Mouse (Mus musculus): ENCODE results near the gene Trpm6.

Gene Trpm6

DNA sequence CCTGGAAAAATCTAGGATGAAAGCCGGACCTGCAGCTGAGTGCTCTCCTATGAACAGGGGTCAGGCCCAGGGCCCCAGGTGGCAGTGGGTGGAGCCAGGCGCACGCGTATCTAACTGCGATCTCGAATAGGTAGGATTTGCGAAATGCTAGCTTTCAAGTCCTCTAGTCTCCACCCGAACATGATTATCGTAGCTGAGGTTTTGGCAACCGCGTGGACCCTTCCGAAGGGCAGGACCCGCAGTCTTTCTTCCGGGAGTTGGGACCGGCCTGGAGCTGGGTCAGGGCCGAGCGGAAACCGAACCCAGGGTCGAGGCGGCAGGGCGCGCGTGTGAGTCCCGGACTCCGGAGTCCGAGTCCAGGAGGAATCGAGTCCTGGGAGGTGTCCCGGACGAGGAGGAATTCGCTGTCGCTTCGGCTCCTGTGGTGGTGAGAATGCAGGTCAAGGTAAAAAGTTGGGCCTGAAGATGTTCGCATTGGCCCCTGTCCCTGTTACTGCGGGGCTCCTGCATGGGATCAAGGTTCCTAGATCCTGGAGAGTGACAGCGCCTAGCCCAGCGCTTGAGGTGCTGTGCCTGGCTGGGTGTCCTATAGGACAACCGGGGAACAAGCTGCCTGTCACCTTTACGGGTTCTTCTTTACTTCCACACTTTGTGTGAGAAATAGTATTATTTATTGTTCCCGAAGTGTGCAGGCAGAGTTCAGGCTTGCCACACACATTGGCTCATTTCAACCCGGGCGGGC, at the start of gene Trpm6:
Trpm6 (plus strand) TSS at position 386 of the 742 bp plus-strand sequence.
- DNase-seq (ENCODE audit: low read depth in 1 of 2, low spot score in 2 of 2), result no peak

DNA sequence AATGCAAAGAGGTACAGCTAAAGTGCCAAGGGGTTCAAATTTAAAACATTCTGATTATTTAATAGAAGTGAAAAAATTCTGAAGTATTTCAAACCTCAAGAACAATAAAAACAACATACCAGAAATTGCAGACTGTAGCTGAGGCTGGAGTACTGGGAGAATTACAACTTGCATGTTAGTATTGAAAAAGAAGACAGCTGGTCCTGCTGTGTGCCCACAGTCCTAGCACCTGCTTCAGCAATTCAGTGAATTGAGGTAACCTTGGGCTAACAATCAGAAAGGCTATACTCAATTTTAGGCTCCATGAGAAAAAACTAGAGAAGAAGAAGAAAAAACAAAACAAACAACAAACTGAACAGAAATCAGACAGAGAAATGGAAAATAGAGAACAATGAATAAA, 41.7 kb upstream of the Trpm6 start:
- no peak for DNase-seq (ENCODE audit: low read depth in 1 of 2, low spot score in 2 of 2)

DNA sequence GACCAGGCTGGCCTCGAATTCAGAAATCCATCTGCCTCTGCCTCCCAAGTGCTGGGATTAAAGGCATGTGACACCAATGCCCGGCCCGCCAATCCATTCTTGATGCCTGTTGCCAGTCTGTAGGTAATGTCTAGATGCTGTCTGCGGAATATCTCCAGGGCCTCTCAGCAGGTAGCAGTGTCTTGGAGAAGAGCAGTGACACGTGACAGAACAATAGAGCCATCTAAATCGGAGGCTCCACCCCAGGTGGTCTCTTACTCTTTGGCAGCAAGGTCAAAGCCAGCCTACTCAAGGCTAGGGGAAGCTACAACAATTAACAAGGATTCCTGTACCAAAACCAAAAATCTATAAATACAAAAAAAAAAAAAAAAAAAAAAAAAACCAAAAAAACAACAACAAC, 38.9 kb upstream of the Trpm6 start:
- no peak for DNase-seq (ENCODE audit: low read depth in 1 of 2, low spot score in 2 of 2)

DNA sequence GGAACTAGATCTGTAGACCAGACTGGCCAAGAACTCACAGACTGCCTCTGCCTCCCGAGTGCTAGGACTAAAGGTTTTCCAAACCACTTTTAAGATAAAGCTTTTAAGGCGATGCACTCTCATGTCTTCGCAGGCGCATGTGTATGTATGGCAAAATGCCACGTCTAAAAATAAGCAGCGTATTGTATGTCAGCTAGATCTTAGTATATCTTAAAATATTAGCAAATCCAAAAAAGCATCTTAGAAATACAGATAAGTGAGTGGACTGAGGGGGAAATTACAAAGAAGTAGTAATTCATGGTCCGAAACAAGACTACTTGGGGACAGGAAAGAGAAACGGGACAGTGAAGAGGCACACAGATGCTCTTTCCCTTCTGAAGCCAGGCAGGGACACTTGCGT, 38.2 kb upstream of the Trpm6 start:
- DNase-seq (ENCODE audit: low read depth in 1 of 2, low spot score in 2 of 2), result no peak

DNA sequence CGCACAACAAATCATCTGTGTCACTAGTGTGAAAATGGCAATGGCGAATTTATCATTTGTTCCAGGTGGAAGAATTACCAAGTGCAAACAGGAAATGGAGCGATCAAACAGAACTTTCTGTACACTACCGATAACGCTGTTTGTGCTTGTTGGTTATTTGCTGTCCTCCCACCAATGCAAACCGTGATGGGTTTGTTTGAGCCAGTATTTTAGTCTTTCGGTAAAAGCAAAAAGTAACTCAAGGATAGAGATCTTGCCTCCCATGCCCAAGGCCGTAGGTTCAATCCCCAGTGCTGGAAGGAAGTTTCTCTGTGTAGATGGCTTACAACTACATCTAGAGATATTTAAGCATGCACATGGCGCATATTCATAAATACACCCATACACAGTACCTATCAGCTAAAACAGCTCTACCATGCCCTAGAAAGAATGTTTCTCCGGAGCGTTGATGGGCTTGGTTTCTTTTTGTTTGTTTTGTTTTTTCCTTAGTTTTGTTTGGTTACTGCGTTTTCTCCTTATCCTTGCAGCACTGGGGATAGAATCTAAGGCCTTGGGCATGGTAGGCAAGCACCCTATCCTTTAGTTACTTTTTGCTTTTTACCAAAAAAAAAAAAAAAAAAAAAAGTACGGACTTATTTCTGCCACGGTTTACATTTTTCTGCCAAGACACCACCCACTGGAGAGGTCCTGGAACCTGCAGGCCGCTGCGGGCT, 37.5 kb upstream of the Trpm6 start:
- DNase-seq (ENCODE audit: low read depth in 1 of 2, low spot score in 2 of 2), result no peak

DNA sequence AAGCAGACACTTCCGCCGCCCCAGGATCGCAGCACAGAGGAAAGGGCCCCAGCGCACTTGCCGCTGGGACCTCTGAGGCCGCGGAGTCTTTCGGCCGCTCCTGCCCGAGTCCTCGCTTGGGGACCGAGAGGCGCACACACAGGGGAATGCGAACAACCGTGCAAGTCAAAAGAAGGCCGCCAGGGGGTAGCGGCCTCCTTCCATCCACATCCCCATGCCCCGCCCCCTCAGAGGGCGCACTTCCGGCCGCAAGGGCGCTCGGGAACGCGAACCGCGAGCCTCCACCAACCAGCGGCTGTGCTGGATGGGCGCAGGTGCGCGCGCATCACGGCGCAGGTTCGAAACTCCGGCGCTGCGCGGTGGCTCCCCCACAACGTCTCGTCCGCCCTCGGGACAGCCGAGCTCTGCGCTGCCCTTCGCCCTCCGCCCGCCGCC, 36.9 kb upstream of the Trpm6 start, which contains the start of gene D030056L22Rik:
D030056L22Rik (plus strand) TSS at position 328 of the 435 bp plus-strand sequence.
- DNase-seq (ENCODE audit: low read depth in 1 of 2, low spot score in 2 of 2), result peak; percentile 94 to 97

DNA sequence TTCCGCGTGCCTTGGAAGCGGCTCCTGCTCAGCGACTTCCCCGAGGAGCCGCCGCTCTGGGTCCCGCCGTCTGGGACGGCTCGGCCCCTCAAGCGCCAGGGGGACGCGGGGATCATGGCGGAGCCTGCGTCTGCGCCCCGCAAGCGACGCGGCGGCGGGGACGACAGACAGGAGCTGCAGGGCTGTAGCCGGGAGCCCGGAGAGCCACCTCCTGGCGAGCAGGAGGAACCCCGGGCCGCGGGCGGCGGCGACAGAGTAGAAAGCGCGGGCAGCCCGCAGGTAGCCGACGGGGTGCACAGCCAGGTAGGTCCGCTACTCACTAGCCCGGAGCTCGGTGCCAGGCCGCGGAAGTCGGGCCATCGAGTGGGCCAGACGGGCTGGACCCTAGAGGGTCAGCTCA, 36.4 kb upstream of the Trpm6 start:
- peak; percentile 11 to 31 for DNase-seq (ENCODE audit: low read depth in 1 of 2, low spot score in 2 of 2)

DNA sequence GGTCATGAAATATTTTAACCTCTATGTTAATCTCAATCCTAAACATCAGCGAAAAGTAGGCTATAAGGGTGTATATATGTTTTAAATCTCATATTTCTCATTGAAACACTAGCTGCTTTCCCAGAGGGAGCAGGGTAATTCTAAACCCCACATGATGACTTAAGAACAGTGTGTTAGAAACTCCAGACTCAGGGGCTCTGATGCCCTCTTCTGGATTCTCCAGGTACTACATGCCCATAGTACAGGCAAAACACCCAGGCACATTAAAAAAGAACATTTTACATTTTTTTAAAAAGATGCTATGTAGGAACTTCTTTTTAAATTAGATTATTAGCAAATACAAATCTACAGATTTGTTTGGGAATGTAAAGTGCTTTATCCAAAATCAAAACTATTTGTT, 33.4 kb upstream of the Trpm6 start:
- DNase-seq (ENCODE audit: low read depth in 1 of 2, low spot score in 2 of 2), result peak in 1 of 2 experiments; percentile 51

DNA sequence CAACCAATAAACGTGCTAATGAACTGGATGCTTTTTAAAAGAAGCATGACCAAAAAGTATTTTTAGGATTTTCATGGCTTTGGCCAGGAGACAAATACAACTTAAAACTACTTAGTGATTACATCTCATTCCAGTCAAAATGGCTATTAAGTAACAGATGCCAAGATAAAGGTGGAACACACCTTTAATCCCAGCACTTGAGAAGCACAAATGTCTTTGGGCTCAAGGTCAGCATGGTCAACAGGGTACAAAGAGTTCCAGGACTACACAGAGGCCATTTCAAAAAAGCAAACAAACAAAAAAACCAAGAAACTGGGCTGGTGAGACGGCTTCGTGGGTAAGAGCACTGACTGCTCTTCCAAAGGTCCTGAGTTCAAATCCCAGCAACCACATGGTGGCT, 29.4 kb upstream of the Trpm6 start:
- no peak for DNase-seq (ENCODE audit: low read depth in 1 of 2, low spot score in 2 of 2)

DNA sequence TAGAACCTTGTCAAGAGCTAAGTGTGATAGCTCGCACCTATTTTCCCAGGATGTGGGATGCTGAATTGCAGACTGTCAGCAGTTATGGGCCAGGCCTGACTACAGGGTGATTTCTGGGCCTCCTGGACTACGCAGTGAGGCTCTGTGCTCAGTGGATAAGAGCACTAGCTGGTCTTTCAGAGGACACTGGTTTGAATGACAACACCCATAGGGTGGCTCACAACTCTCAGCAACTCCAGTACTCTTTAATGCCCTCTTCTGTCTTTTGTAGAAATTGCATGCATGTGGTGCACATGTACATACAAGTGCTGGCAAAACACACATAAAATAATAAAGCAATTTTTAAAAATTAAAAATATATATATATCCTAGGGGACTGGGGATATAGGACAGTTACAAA, 24.6 kb upstream of the Trpm6 start:
- no peak for DNase-seq (ENCODE audit: low read depth in 1 of 2, low spot score in 2 of 2)

DNA sequence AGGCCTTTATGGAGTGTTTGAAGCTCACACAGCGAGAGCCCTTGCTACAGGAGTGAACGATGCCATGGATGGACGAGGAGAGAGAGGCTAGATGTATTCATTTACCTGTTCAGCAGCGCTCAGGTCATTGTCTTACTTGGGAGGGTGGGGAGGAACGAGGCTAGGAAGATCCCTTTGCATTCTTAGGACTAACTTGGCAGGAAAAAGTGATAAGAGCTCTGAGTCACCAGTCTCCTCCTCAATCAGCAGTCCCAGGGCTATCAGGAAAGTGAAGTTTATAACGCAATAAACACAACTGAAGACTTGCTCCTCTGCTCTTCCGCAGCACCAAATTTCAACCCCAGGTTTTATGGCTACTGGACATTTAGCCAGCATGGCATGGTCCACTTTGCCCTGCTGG, 19.5 kb upstream of the Trpm6 start:
- DNase-seq (ENCODE audit: low read depth in 1 of 2, low spot score in 2 of 2), result no peak

DNA sequence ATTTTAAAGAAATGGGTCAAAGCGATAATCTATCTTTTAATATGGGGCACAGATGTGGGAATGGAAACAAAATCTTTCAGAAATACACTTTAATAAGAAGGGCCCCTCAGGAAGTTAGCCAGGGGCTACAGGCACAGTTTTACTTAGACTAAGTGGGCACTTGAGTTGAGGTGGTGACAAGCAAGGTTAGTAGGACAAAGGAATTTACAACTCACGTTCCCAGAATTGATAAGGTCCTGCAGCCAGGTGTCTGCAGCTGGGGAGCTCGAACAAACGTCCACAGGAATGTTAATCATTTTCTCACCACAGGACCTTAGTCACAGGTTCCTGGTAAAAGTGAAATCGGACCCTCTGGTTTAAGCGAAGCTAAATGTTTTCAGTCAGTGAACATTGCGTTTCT, 18.7 kb upstream of the Trpm6 start:
- DNase-seq (ENCODE audit: low read depth in 1 of 2, low spot score in 2 of 2), result no peak

DNA sequence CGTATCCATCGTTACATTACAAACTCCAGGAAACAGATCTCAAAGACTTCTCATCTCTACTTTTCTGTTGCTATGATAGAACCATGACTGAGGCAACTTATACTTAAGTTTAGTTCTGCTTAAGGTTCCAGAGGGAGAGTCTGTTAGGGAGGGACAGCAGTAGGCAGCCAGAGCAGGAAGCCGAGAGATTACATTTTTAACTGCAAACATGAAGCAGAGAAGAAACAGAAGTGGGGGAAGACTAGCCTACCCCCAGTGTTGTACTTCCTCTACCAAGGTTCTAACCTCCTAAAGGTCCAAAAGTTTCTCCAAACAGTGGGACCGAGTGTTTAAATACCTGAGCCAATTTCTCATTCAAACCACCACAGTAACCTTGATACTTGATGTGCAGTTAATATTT, 13.9 kb upstream of the Trpm6 start:
- no peak for DNase-seq (ENCODE audit: low read depth in 1 of 2, low spot score in 2 of 2)

DNA sequence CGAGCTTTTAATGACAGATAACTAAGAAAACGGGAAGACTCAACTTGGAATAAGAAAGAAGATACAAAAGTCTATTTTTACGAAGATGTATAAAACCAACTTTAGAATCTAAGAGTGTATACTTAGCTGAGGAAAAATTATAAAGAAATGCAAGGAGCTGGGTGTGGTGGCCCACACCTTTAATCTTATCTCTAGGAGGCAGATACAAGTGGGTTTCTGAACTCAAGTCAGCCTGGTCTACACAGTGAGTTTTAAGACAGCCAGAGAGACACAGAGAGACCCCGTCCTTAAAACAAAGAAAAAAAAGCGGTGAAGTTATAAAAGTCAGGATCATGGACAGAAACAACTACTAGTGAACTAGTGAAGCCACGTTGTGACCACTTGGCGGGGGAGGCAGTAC, 10.6 kb upstream of the Trpm6 start:
- DNase-seq (ENCODE audit: low read depth in 1 of 2, low spot score in 2 of 2), result no peak

DNA sequence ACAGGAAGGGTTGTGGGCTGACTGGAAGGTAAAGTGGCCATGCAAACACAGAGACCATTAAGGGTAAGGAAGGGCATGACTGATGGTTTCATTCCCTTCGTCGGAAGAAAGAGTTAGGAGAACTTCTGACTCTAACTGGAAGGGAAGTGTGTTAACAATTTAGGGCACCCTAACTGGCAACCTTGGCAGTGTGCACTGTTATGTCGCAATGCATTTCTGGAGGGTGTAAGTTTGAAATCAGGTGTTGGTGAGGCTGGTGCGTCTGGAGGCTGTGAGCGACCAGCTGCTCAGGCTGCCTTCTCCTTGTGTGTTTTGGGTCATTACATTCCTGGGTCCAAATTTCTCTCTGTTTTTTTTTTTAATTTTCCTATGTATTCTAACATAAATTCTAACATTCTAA, 5.8 kb upstream of the Trpm6 start:
- no peak for DNase-seq (ENCODE audit: low read depth in 1 of 2, low spot score in 2 of 2)

DNA sequence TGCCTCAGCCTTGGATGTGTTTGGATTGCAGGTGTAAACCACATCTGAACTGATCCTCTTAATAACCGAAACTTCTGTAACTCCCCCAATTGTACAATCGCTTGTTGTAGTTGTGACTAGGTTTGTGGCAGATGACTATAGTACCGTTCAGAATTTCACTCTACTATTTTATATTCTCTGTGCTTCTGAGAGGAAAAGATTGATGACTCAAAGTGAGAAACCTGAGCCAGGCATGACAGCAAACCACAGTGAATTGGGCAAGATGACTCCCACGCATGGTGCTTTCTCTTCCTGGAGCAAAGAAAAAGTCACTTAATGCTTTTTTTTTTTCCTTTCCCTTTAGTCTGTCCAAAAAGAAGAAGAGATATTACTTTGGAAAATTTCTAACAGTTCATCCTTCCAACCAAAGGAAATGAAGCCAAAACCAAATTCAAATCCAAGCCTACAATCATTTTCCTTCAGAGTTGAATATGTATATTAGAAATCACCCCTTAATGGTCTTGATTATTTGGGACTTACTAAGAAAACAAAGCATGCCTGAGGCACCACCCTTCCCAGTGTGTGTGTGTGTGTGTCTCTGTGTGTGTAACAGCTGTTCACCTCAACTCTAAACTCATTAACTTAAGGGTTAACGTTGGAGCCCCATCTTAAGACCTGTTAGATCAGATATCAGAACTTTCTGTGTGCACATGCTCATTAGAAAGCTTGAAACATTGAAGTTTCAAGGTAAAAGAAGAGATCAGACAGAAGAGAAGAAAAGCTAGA, 3.0 kb upstream of the Trpm6 start:
- no peak for DNase-seq (ENCODE audit: low read depth in 1 of 2, low spot score in 2 of 2)

DNA sequence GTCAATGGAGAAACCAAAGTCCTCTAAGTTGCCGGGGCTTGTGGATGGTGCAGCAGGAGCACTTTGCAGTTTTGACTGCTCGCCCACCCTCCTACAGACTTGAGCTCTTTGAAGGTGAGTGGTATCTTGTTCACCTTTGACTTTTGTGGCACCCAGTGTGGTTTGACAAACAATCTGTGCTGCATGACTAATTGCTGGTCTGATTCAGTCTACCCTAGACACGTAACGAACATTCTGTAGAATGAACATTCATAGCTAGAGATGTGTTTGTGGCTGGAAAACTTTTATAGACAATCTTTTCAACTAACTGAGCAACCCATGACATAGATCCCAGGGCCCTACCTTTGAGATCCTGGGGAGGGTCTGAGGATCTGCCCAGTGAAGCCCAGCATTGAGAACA, 2.4 kb upstream of the Trpm6 start:
- DNase-seq (ENCODE audit: low read depth in 1 of 2, low spot score in 2 of 2), result no peak

DNA sequence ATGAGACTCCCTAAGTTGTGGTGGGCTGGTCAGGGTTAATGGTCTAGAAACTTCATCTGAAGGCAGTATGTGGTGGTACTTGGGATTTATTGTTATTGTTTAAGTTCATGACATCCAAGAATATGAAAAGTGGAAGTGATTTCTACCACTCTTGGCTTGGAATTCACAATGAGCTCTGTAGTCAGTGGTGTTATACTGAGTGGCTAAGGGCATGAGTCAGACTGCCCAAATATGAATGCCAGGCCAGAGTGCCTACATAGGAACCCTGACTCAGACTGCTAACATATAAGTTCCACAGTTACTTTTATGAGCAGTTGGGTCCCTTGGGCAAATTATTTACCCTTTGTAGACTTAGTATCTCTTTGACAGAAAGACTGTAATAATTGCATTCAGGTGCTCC, 7.4 kb downstream of the Trpm6 start:
- DNase-seq (ENCODE audit: low read depth in 1 of 2, low spot score in 2 of 2), result no peak

DNA sequence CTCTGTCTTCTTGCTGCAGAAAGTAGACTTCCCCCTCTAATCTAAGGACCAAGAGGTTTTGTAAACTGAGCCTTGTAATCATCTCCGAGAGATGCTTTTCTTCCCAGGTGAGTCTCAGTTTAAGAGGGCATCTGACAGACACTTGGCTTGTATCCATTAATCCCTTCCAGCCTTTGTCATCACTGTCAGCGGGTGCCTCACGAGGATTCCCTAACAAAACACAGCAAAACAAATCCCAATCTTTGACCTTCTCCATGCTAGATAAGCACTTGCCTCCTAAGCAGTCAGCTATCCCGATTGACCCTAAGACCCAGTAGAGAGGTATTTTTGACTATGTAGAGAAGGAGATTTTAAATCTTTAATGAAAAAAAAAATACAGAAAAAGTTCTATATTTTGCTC, 7.9 kb downstream of the Trpm6 start:
- no peak for DNase-seq (ENCODE audit: low read depth in 1 of 2, low spot score in 2 of 2)

DNA sequence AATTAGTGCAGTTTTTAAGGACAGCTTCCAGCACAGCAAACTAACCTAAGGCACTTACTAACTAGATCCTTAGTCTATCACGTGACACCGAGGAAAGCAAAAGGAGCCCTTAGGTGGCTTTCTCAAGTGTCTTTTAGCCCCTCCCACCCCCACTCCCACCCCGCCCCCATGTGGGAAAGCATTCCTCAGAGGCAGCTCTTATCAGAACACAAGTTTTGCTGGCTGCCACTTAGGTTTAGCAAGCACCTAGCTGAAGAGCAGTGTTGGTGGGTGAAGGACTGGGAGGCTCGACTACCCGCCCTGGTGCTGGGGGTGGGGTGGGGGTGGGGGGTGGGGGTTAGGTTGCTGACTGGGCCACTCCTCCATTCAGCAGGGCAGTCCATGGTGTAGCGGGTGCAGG, 8.5 kb downstream of the Trpm6 start:
- DNase-seq (ENCODE audit: low read depth in 1 of 2, low spot score in 2 of 2), result no peak

DNA sequence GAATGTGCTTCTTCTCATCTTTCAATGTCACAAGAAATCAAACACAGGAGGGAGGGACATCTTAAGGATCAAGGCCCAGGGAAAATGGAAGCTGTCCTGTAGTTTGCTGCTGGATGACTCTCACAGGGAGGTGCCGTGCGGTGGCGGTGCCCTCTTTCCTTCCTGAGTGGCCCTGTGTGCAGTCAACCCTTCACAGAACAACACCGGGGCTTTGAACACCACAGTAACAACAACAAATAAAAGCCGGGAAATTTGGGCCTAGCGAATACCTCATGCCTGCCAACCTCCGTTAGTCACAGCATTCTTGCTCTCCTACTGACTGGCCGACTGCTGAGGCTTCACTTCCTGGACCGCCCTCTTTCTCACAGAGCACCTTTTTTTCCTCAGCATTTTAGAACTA, 9.1 kb downstream of the Trpm6 start:
- DNase-seq (ENCODE audit: low read depth in 1 of 2, low spot score in 2 of 2), result no peak

DNA sequence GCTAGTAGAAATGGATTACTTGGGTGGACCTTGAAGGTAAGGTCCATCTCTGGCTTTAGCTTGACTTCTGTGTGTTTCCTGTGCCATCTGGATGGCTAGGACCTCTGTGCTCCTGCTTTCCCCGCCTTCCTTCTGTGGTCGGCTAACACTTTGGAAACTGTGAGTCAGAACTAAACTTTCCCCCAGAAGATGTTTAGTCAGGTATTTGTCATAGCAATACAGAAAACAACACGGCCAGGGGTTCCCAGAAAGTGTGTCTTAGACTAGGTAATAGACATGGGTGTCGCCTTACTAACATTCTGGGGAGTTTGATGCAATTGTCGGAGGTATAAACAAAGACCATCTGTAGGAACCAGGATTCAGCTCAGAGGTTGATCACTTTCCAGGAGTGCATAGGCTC, 16.6 kb downstream of the Trpm6 start:
- no peak for DNase-seq (ENCODE audit: low read depth in 1 of 2, low spot score in 2 of 2)
